Mouse (Mus musculus) small intestine, adult 2 months (tissue): ENCODE results near the gene Drosha.

Source experiments
- CTCF ChIP-seq: fragments of 200-500 bp; IDR thresholded peaks from 2 replicates; pipeline ENCODE4 v1.5.1; 2012; ENCODE audit warnings: low read depth, mild to moderate bottlenecking, control low read depth, inconsistent platforms, low read length, moderate library complexity, mixed read lengths; ENCODE audit not compliant: insufficient replicate concordance, insufficient read length; ENCODE audit errors: extremely low read depth
- POLR2A ChIP-seq: fragments of 200-500 bp; IDR thresholded peaks from 2 replicates; pipeline ENCODE4 v1.6.1; 2012; ENCODE audit warnings: low read depth, mild to moderate bottlenecking, control low read depth, inconsistent platforms, low read length, moderate library complexity

DNA sequence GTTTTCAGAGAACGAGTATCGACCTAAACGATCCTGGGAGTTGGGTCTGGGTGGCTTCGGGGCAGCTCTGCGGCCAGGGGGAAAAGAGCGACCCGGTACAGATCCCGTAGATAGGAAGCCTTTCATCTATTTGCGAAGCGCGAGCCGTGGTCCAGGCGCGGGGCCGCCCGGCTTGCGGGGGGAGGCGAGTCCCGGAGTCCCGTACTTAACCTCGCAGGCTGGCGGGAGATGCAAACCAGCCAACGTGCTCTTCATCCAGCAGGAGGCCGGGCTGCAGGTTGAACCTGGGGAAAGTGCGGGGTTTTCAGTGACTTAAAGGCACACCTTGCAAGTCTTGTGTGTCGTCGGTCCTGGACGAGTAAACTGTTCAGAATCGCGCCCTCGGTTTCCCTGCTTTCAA, 350 bp downstream of the Drosha start:
- TF ChIP-seq CTCF: no peak
- no peak for TF ChIP-seq POLR2A
